Mouse (Mus musculus) layer of hippocampus, postnatal 25 days (tissue): ENCODE data around the gene Scn8a. TPM values are rescaled to one million over a fixed set of nuclear protein-coding genes. Genes with fewer than 3 reads are reported as not detected.

Experiments used
- DNase-seq, 2 experiments: peaks; one replicate each; pipeline ENCODE4 v3.0.0; 2022; ENCODE audit warnings: mixed read lengths in 2 of 2, low spot score in 1 of 2; ENCODE audit errors: extremely low spot score in 1 of 2
- total RNA-seq, 2 experiments: library from RNA; stranded (reverse); gene quantifications; 2 replicates each; pipeline ENCODE4 v1.2.3; 2021

The Scn8a gene
- total RNA-seq, 2 experiments from 2014 or later = 202 to 260 TPM

GRCm38 (mm10) chr15:101066364-101066847, 196.7 kb downstream of the Scn8a start:
- no peak for DNase-seq

DNA sequence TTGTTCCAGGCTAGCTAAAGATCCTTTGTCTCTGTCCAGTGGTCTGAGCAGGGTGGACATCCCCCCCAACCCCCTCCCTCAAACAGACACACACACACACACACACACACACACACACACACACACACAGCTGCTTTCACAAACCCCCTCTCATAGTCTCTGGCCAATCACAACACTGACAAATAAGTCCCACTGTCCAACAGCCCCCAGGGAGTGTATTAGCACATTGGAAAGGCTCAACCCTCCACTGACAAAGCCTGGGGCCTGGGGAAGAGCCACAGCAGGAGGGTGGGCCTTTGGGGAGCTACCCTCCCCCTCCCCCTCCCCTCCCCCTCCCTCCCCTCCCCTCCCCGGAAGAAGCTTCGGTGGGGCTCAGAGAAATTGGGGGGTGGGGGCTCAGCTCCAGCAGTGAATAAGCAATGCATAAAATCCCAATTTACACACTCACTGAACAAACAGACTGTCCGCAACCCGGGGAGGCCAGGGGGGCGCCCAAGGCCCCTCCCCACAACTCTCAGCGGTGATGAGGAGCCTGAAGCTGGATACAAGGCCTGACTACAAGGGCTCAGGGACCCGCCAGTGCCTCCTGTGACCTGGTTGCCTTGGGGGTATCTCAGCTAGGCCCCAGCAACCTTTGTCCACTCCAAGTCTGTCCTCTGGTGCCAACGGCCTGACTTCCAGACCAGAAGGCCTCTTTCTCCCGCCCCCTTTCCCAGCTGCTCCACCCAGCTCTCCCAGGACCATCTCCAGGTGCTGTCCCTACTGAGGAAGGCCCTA, 197.4 kb downstream of the Scn8a start:
- DNase-seq = no peak

GRCm38 (mm10) chr15:101068029-101068428, 198.4 kb downstream of the Scn8a start:
- no peak for DNase-seq

DNA sequence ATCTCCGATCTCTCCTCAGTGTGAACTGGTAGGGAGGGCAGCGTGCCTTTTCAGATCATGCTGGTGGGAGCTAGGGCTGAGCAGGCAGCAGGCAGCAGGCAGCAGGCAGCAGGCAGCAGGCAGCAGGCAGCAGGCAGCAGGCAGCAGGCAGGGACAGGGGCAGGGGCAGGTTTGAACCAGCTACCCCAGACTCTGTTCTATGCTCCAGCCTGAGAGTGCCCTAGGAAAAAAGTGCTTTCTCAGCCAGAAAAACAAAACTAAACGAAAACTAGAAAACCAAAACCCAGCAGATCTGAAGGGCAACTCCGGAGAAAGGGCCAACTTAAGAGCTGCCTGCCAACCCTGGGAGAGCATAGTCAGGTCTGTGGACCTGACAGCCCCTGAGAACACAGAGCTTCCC, 199.0 kb downstream of the Scn8a start:
- DNase-seq = no peak

GRCm38 (mm10) chr15:101069641-101070190, 200.1 kb downstream of the Scn8a start:
- no peak for DNase-seq

DNA sequence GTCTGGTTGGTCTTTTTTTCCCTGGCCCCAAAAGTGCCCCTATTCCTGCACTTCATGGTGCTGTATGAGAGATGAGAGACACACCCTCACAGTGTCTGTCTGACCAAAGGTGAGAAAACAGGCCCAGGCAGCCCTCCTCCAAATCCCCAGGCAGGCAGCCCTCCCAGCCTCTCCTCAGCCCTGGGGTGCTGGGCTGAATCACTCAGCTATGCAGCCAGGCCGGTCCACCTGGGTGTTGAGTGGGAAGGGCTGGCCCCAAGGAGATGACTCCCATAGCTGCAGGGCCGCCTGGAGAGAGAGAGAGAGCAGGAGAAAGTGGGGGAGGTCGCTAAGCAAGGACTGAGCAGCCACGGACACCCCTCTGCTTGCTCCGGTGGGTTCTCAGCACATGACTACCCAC, 201.1 kb downstream of the Scn8a start:
- no peak for DNase-seq

DNA sequence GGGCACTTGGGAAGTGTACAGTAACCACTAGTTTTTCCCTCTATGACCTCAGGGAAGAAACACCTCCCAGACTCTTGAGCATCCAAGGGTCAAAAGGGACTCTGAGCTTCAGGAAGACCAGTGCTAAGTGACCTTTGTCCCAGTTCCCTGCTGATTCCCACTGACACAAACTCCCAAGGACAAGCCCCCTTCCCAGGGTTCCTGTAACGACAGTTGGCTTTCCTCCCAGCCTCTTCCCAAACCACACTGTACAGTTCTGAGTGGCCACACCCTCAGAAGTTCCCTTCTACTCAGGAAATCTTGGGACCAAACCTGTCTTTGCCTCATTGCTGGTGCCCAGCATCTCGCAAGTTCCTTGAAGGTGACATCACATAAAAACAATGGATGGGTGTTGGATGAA, 203.1 kb downstream of the Scn8a start:
- DNase-seq = no peak

DNA sequence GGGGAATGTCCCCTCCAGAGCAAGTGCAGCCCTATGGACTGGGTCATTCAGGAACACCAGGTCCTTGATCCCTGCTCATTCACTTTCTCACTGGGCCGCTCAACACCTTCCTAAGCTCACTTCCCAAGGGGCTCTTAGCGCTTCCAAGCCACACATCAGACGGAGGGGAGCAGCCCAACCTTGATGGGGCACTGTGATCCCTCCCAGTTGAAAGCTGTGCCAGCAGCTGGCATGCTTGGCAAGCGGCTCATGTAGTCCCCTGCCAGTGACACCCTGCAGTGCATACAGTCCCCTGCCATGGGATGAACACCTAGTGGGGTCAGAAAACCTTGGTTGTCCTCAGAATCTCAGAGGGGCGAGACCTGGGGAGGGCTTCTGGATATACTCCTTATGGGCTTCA, 204.4 kb downstream of the Scn8a start:
- DNase-seq = no peak

DNA sequence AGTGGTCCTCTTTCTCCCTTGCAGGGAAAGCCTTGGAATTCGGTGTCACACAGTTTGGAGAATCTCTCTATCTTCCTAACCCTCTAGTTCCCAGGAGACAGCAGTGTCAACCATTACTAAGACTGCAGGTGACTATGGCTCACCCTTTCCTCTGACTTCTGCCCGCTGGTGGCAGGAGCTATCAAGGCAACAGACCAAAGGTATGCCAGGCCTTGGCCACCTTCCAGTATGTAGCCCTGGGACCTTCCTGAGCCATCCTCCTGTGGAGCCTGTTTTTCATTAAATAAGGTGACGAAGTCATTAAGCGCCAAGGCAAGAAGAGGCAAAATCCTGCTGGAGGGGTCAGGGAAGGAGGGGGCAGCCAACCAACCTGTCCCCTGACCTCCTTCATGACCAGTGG, 205.5 kb downstream of the Scn8a start:
- DNase-seq = no peak

DNA sequence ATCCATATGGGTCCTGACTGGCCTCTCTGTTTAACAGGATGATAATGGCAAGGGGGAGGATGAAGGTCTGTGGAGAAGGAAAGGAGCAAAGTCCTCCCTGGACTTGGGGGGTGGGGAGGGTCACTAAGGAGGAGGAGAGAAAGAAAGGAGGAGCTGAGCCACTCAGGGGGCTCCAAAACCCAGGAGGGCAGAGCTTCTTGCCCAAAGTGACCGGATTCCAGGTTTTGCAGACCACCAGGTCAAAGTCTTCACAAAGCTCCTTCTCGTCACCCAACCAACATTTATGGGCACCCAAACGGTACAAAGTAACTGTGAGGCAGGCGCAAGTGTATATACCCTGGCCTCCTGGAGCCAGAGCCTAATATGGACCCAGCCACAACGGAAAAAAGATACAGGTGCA, 206.0 kb downstream of the Scn8a start:
- DNase-seq = no peak

- DNase-seq = no peak
These were observed 206.7 kb downstream of the Scn8a start for GRCm38 (mm10) chr15:101076071-101077000.

DNA sequence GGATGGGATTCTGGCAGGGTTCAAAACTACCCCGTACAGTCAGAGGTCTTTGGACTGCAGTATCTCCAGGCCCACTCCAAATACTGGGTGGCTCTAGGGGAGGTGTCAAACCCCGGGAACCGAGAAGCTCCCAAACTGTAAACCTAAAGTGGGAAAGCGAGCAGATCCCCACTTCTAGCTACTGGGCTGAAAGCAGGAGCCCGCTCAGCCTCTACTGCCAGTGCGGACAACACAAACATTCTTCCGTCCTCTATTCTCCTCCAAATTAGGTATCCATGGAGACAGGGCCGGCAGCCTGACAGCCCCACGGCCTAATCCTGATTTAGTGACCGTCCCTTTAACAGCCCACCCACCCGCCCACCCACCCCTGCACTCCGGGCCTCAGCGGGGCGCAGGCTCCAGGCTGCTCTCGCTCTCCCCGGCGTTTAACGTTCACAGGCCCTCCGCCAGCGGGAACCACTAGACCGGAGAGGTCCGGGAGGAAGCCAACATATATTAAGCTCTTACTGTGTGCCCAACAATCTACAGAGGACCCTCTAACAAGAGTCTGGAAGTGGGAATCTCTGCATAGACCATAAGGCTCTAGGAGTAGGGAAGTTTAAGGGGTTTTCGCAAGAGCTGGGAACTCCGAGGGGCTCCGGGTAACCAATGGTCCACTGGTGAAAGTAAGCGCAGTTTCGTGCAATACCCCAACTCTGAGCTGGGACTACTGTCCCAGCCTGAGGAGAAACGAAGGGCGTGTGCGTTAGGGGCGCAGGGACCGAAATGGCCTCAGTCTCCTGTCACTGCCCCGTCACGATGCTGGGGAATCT, 207.5 kb downstream of the Scn8a start:
- DNase-seq = no peak

DNA sequence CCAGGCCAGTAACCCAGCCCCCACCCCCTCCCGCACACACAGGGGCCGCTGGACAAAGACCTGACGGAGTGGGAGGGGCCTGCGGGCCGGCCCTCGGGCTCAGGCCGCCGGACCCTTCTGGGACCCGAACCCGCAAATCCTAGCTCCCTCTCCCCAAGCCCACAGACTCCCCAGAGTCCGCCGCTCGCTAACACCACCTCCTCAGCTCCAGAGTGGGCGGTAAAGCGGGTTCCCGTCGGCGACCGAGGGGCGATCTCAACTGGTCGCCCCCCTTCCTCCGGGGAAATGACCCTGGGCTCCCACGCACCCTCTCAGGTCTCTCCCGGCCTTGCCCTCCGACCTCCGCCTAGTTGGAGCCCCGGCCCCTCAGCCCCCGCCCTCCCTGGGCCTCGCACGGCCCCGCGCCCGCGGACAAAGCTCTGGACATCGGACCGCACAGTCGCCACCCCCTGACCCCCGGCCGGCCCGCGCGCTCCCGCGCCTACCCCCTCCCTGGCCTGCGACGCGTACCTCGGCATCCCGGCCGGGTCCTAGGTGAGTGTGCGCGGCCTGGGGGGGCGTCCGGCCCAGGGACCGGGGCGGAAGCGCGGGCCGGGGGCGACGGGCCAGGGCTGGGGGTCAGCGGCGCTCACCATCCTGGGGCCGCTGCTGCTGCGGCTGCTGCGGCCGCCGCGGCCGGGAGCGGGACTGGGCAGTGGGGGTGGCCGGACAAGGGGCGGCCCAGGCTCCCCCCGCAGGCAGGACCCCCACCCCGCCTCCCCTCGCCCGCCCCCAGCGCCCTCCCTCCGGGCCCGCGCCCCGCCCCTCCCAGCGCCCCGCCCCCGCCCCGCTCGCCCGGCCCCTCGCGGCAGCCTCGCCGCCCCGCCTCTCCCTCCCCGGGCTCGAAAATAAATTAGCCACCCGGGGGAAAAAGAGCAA, 208.4 kb downstream of the Scn8a start, which contains the start of gene Fignl2:
Fignl2 (minus strand) TSS at position 755 of the 918 bp plus-strand sequence.
- no peak for DNase-seq

DNA sequence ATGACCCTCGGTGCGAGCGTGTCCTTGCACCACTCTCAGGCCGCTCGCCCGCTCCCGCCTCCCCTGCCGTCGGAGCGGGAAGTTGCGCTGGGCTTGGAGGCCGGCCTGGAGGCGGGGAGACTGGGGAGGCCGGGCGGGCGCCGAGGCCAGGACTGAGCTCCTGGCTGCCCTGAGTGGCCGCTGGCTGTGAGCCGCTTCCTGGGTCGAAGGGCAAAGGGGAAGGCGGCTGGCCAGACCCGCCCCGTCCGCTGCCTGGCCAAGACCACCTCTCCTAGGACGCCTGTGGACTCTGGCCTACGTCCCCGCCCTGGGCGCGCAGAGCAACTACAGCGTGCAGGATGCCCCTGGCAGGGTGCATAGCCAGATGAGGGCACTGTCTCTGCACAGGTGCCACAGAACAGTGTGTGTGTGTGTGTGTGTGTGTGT, 209.1 kb downstream of the Scn8a start:
- DNase-seq = peak; percentile 50 to 53

GRCm38 (mm10) chr15:101080031-101080520, 210.4 kb downstream of the Scn8a start:
- DNase-seq = no peak

DNA sequence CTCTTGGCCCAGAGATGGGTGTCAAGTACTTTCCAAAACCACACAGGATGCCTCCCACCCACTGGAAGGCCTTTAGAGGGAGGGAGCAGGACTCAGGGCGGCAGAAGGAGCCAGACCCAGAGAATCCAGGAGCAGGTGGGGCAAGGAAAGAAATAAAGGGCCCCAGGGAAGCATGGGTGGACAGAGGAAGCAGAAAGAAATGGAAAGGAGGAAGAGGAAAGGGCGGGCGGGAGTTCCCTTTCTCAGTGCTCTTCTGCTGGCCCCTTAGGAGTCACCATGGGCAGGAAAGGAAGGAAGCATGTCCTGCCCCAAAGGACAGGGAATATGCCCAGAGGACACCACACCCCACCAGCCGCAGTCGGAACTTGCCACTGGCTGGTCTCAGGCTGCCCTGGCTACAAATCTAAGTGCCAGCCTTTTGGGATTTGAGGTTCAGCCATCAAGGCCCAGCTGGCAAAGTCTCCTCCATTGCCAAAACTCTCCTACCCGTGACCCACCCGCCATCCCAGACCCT, 211.4 kb downstream of the Scn8a start:
- DNase-seq = no peak

DNA sequence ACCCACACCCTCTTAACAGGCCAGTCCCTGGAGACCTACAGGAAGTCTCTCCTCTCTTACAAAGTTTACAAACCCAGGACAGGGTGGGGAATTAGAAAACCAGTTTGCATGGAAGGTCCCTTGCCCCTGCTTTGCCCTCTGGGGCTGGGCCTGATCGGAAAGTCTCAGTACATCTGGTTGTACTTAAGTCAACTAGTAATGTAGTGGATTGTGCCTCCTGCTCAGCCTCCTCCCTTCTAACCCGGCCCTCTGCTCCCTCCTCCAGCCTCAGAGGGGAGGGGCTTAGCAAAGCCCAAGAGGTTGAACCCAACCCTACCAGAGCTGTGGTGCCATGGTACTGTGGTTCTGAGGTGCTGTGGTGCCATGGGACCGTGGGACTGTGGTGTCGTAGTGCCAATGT, 212.6 kb downstream of the Scn8a start:
- no peak for DNase-seq

- no peak for DNase-seq
These were observed 214.8 kb downstream of the Scn8a start for GRCm38 (mm10) chr15:101084499-101084898.

DNA sequence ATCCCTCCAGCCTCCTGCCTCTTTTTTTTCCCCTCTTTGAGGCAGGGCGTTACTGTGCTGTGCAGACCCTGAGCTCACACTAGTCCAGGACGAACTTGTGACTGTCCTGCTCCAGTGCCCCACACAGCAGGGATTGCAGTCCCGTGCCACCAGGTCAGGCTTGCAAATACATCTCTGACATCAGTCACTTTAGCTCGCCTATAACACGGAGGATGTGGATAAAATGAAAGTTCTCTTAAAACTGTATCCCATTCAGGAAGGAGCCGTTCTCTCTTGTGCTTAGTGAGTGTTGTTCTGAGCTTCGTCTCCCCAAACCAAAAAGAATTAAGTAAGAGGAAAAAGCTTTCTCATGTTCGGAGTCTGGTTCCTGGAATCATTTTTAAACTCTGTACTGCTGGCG, 216.8 kb downstream of the Scn8a start:
- no peak for DNase-seq
